Mouse (Mus musculus) lung, adult 10 weeks (tissue): ENCODE results near the gene Rhog. TPM values are rescaled to one million over a fixed set of nuclear protein-coding genes. Genes with fewer than 3 reads are reported as not detected.

Experiments
- polyA plus RNA-seq: library from polyadenylated mRNA; stranded (reverse); fragments of 350-450 nt; fragmentation: Illumina TruSeq; extraction: RNeasy Lipid Tissue Mini Kit (QIAGEN cat#74804); gene quantifications from one replicate; pipeline ENCODE4 v1.2.3, GENCODE M21; 2014; ENCODE audit warnings: low read depth, low replicate concordance; ENCODE audit not compliant: insufficient read depth

Gene Rhog
- 114 TPM for polyA plus RNA-seq

GRCm38 (mm10) chr7:102255954-102256353, at the start of gene Rhog:
Gene Rhog, minus strand, starts transcription at chr7:102256054.

GRCm38 (mm10) chr7:102267601-102268394, 11.9 kb upstream of the Rhog start, which contains the start of gene Stim1:
Gene Stim1, plus strand, starts transcription at chr7:102267806.

GRCm38 (mm10) chr7:102209756-102210721, 45.8 kb downstream of the Rhog start, which contains the start of the genes Nup98 and Pgap2:
Gene Nup98, minus strand, starts transcription at chr7:102210176.
Gene Pgap2, plus strand, starts transcription at chr7:102210208.

Other genes with a start within 250 kb of the Rhog start
- 7.6 TPM for gene Il18bp, start 237.4 kb downstream of the Rhog start, polyA plus RNA-seq
- 23.2 TPM for gene Rnf121, start 190.6 kb downstream of the Rhog start, polyA plus RNA-seq
- 7.4 TPM for gene Xndc1, start 190.5 kb downstream of the Rhog start, polyA plus RNA-seq
- 0.56 TPM for gene Xntrpc, start 190.3 kb downstream of the Rhog start, polyA plus RNA-seq
- 0.20 TPM for gene Trpc2, start 172.9 kb downstream of the Rhog start, polyA plus RNA-seq
- 3.4 TPM for gene Art1, start 154.3 kb downstream of the Rhog start, polyA plus RNA-seq
- 0.82 TPM for gene Art5, start 146.6 kb downstream of the Rhog start, polyA plus RNA-seq
- gene Chrna10, start 139.2 kb downstream of the Rhog start, polyA plus RNA-seq: 0.96 TPM
- gene Nup98, start 45.9 kb downstream of the Rhog start, polyA plus RNA-seq: 9.0 TPM
- gene Pgap2, start 45.8 kb downstream of the Rhog start, polyA plus RNA-seq: 50.2 TPM
- gene Stim1, start 11.8 kb upstream of the Rhog start, polyA plus RNA-seq: 18.1 TPM
- gene Rrm1, start 185.6 kb upstream of the Rhog start, polyA plus RNA-seq: 16.6 TPM
- not detected for gene Olfr543, start 225.6 kb upstream of the Rhog start, polyA plus RNA-seq
- not detected for gene Olfr544, start 232.3 kb upstream of the Rhog start, polyA plus RNA-seq
- gene Olfr545, start 243.5 kb upstream of the Rhog start, polyA plus RNA-seq: not detected